Comparison of ENCODE assay signal across 25 mouse cellular contexts in the genomic region with DNA sequence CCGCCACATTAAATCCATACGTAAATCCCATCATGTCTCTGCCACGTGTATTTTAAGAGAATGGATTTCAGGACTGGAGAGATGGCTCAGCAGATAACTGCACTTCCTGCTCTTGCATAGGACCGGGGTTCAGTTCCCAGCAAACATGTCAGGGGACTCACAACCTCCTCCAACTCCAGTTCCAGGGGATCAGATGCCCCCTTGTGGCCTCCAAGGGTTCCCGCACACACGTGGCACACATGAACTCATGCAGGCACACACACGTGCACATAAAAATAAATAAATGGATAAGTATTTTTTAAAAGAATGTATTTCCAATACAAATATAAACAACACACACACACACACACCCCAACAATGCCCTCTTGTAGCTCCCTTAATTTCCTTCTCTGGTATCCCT. TPM values are rescaled to one million over a fixed set of nuclear protein-coding genes. Genes with fewer than 3 reads are reported as not detected.
A peak's percentile ranks its signal among the peaks of the same experiment; 100 is the strongest.
DNase-seq lines count a peak whose midpoint lies in the region; ATAC-seq and TF ChIP-seq lines count a peak whose summit lies in the region.
"Had no signal": no experiment of that assay in that cellular context is flagged by ENCODE, and none has a peak within 500 bp of the region (broad histone marks: within the 10 kb centered on the region; RNA-seq: fewer than 3 reads in every experiment).

No protein-coding gene starts in this region.

- 95% methylated on average over 7 of the region's 7 CpGs for WGBS in kidney, embryonic 15.5 days
- 92% methylated on average over 7 of the region's 7 CpGs for WGBS in lung, embryonic 14.5 days
- 94% methylated on average over 7 of the region's 7 CpGs for WGBS in stomach, postnatal 0 days

- no peak overlapping the region for H3K4me3 ChIP-seq in kidney, embryonic 15.5 days (replicated peaks)
- H3K4me3 ChIP-seq in lung, embryonic 14.5 days (ENCODE audit: low read depth, low read length) = no peak overlapping the region
- H3K4me3 ChIP-seq in stomach, postnatal 0 days (ENCODE audit: low read depth, low read length) = no peak overlapping the region
- H3K4me3 ChIP-seq: heart, embryonic 12.5 days; hindbrain, embryonic 12.5 days; liver, embryonic 13.5 days; midbrain, embryonic 10.5 days; neural tube, embryonic 12.5 days had no signal

- 0 out of 2 replicates have a peak, but pooled peaks cover 2% of the 10 kb centered on the region for H3K27me3 ChIP-seq in kidney, embryonic 15.5 days
- no peaks in the 10 kb centered on the region for H3K27me3 ChIP-seq in lung, embryonic 14.5 days (ENCODE audit: insufficient read depth, low read length)
- H3K27me3 ChIP-seq in stomach, postnatal 0 days (ENCODE audit: control insufficient read depth, insufficient read depth, low read length) = no peaks in the 10 kb centered on the region
- H3K27me3 ChIP-seq: heart, embryonic 12.5 days; hindbrain, embryonic 12.5 days; liver, embryonic 13.5 days; neural tube, embryonic 12.5 days had no signal

- peaks cover 59% of the 10 kb centered on the region for H3K36me3 ChIP-seq in kidney, embryonic 15.5 days
- peaks cover 8% of the 10 kb centered on the region; the same call in 1 of the 2 replicates for H3K36me3 ChIP-seq in lung, embryonic 14.5 days (ENCODE audit: insufficient read depth)
- peaks cover 9% of the 10 kb centered on the region for H3K36me3 ChIP-seq in stomach, postnatal 0 days (ENCODE audit: control insufficient read depth, insufficient read depth, low read length)
- H3K36me3 ChIP-seq: hindbrain, embryonic 12.5 days; neural tube, embryonic 12.5 days had no signal

- no peak for TF ChIP-seq EP300 in stomach, postnatal 0 days (optimal IDR thresholded peaks at IDR 0.05)

- H3K4me2 ChIP-seq in kidney, embryonic 15.5 days = no peak overlapping the region
- H3K4me2 ChIP-seq in lung, embryonic 14.5 days = no peak overlapping the region
- H3K4me2 ChIP-seq in stomach, postnatal 0 days (replicated peaks; ENCODE audit: low read depth) = no peak overlapping the region
- H3K4me2 ChIP-seq: heart, embryonic 12.5 days; hindbrain, embryonic 12.5 days; liver, embryonic 13.5 days; neural tube, embryonic 12.5 days had no signal

- peak; percentile 36 for TF ChIP-seq CTCF in lung, embryonic 14.5 days (IDR thresholded peaks at IDR 0.05; ENCODE audit: low read depth)
- TF ChIP-seq CTCF in stomach, postnatal 0 days (IDR thresholded peaks at IDR 0.05; ENCODE audit: low read depth) = peak; percentile 33; the same call in 1 of the 2 replicates

- no peak overlapping the region for H3K9ac ChIP-seq in kidney, embryonic 15.5 days
- H3K9ac ChIP-seq in lung, embryonic 14.5 days = no peak overlapping the region
- H3K9ac ChIP-seq in stomach, postnatal 0 days (ENCODE audit: low read length) = no peak overlapping the region
- H3K9ac ChIP-seq: heart, embryonic 12.5 days; hindbrain, embryonic 12.5 days; liver, embryonic 13.5 days; neural tube, embryonic 12.5 days had no signal

- peaks cover 26% of the 10 kb centered on the region for H3K4me1 ChIP-seq in kidney, embryonic 15.5 days
- no peaks in the 10 kb centered on the region for H3K4me1 ChIP-seq in lung, embryonic 14.5 days (ENCODE audit: insufficient read depth)
- H3K4me1 ChIP-seq in stomach, postnatal 0 days (replicated peaks; ENCODE audit: control insufficient read depth, insufficient read depth) = no peaks in the 10 kb centered on the region

- no peak for ATAC-seq in kidney, embryonic 15.5 days (replicated peaks; ENCODE audit: low FRiP score)
- ATAC-seq in lung, embryonic 14.5 days (ENCODE audit: insufficient read depth) = no peak
- ATAC-seq in stomach, postnatal 0 days (ENCODE audit: low FRiP score, low TSS enrichment) = no peak
- ATAC-seq in monocyte, adult 5-6 weeks (replicated peaks; ENCODE audit: insufficient number of reproducible peaks, low FRiP score, low TSS enrichment, poor library complexity, severe bottlenecking) = no peak
- ATAC-seq: forebrain, embryonic 16.5 days had no signal

- peak; percentile 31 for DNase-seq in cerebellum, adult 9-11 months
- DNase-seq in cerebellum, adult 8-10 months = no peak
- no peak for DNase-seq in kidney, postnatal 25 days
- no peak for DNase-seq in lung, embryonic 14.5 days
- no peak for DNase-seq in lung, postnatal 36 days
- no peak for DNase-seq in stomach, postnatal 0 days (ENCODE audit: low spot score)
- DNase-seq: adrenal gland, adult 2 months; embryo, embryonic 11 days; heart, postnatal 14 days; kidney, postnatal 10 days; liver, embryonic 13.5 days; lung, postnatal 4 days; spleen, adult 18-20 months; thymus, adult 18-20 months had no signal

- no peaks in the 10 kb centered on the region for H3K9me3 ChIP-seq in kidney, embryonic 15.5 days (replicated peaks)
- no peaks in the 10 kb centered on the region for H3K9me3 ChIP-seq in lung, embryonic 14.5 days (ENCODE audit: low read depth, low read length)
- no peaks in the 10 kb centered on the region for H3K9me3 ChIP-seq in stomach, postnatal 0 days (ENCODE audit: control insufficient read depth, low read length)
- H3K9me3 ChIP-seq: heart, embryonic 12.5 days; hindbrain, embryonic 12.5 days; liver, embryonic 13.5 days; midbrain, embryonic 10.5 days; neural tube, embryonic 12.5 days had no signal

- 0 out of 2 replicates have a peak overlapping the region, but pooled peaks have one; percentile 54 for H3K27ac ChIP-seq in kidney, embryonic 15.5 days
- H3K27ac ChIP-seq in lung, embryonic 14.5 days (ENCODE audit: low read depth) = no peak overlapping the region
- no peak overlapping the region for H3K27ac ChIP-seq in stomach, postnatal 0 days (replicated peaks)
- H3K27ac ChIP-seq: hindbrain, embryonic 12.5 days; liver, embryonic 13.5 days; neural tube, embryonic 12.5 days had no signal

RNA-seq across cellular contexts. Expression of gene Cfap97d1, which starts 7.1 kb away (rescaled TPM):
- not detected in 2 replicates for polyA plus RNA-seq in kidney, embryonic 15.5 days (2015; fragmentation: Nextera tagmentation; extraction: Ambion mirVana)
- polyA plus RNA-seq in lung, embryonic 14.5 days (2014; fragmentation: Nextera tagmentation; extraction: Ambion mirVana) = not detected in 2 replicates
- polyA plus RNA-seq in stomach, postnatal 0 days (2015; fragmentation: Nextera tagmentation; extraction: Ambion mirVana) = not detected in 2 replicates
- 2.4 TPM in 1 of 3 replicates, not detected in the others for total RNA-seq in monocyte, adult 5-6 weeks (2017)
- total RNA-seq: adrenal gland, adult 2 months; heart, postnatal 14 days had no signal
- polyA plus RNA-seq: adrenal gland, adult 2 months; embryonic facial prominence, embryonic 14.5 days; forebrain, embryonic 16.5 days; heart, embryonic 12.5 days; hindbrain, embryonic 12.5 days; intestine, embryonic 14.5 days; limb, embryonic 11.5 days; liver, embryonic 13.5 days; midbrain, embryonic 10.5 days; neural tube, embryonic 12.5 days; stomach, embryonic 14.5 days had no signal

RNA-seq across cellular contexts. Expression of gene Dusp3, which starts 9.9 kb away (rescaled TPM):
- polyA plus RNA-seq in kidney, embryonic 15.5 days (2015; fragmentation: Nextera tagmentation; extraction: Ambion mirVana) = 32.8 and 33.8 TPM in 2 replicates
- polyA plus RNA-seq in lung, embryonic 14.5 days (2014; fragmentation: Nextera tagmentation; extraction: Ambion mirVana) = 15.7 and 16.9 TPM in 2 replicates
- polyA plus RNA-seq in stomach, postnatal 0 days (2015; fragmentation: Nextera tagmentation; extraction: Ambion mirVana) = 21.7 and 22.8 TPM in 2 replicates
- 32.4 to 36.2 TPM (median 35.3 TPM) in 3 replicates for total RNA-seq in monocyte, adult 5-6 weeks (2017)

RNA-seq across cellular contexts. Expression of gene Sost, which starts 10.1 kb away (rescaled TPM):
- 0.83 and 1.4 TPM in 2 replicates for polyA plus RNA-seq in kidney, embryonic 15.5 days (2015; fragmentation: Nextera tagmentation; extraction: Ambion mirVana)
- not detected in 2 replicates for polyA plus RNA-seq in lung, embryonic 14.5 days (2014; fragmentation: Nextera tagmentation; extraction: Ambion mirVana)
- polyA plus RNA-seq in stomach, postnatal 0 days (2015; fragmentation: Nextera tagmentation; extraction: Ambion mirVana) = 0.08 TPM in 1 of 2 replicates, not detected in the other
- total RNA-seq in monocyte, adult 5-6 weeks (2017) = not detected in 3 replicates
- total RNA-seq: adrenal gland, adult 2 months had no signal
- polyA plus RNA-seq: embryonic facial prominence, embryonic 14.5 days; forebrain, embryonic 16.5 days; intestine, embryonic 14.5 days; stomach, embryonic 14.5 days had no signal

RNA-seq across cellular contexts. Expression of gene Mpp3, which starts 51.3 kb away (rescaled TPM):
- polyA plus RNA-seq in kidney, embryonic 15.5 days (2015; fragmentation: Nextera tagmentation; extraction: Ambion mirVana) = 7.8 and 11.0 TPM in 2 replicates
- 4.0 and 4.9 TPM in 2 replicates for polyA plus RNA-seq in lung, embryonic 14.5 days (2014; fragmentation: Nextera tagmentation; extraction: Ambion mirVana)
- 3.3 and 3.4 TPM in 2 replicates for polyA plus RNA-seq in stomach, postnatal 0 days (2015; fragmentation: Nextera tagmentation; extraction: Ambion mirVana)
- total RNA-seq in monocyte, adult 5-6 weeks (2017) = not detected in 3 replicates
